Mouse (Mus musculus) heart, adult 2 months (tissue): Measurements from ENCODE around the gene Echdc2. TPM values are rescaled to one million over a fixed set of nuclear protein-coding genes. Genes with fewer than 3 reads are reported as not detected.

Source experiments
- DNase-seq, 2 experiments: peaks; one replicate each; pipeline ENCODE4 v3.0.0; 2021
- H3K27ac ChIP-seq: fragments of 200-600 bp; 2 replicates; pipeline ENCODE4 v1.8.1; 2022
- H3K27me3 ChIP-seq: fragments of 200-500 bp; 2 replicates; pipeline ENCODE4 v1.6.1; 2012; ENCODE audit warnings: mild to moderate bottlenecking, low read length, inconsistent platforms, mixed read lengths; ENCODE audit not compliant: control insufficient read depth, insufficient read depth
- H3K36me3 ChIP-seq: fragments of 200-500 bp; 2 replicates; pipeline ENCODE4 v1.6.1; 2012; ENCODE audit warnings: low read length, inconsistent platforms; ENCODE audit not compliant: control insufficient read depth, insufficient read depth
- H3K4me1 ChIP-seq: fragments of 200-500 bp; 2 replicates; pipeline ENCODE4 v1.6.1; 2011; ENCODE audit warnings: low read length; ENCODE audit not compliant: control insufficient read depth, insufficient read depth
- H3K4me3 ChIP-seq: fragments of 200-600 bp; 2 replicates; pipeline ENCODE4 v1.8.1; 2022
- H3K79me2 ChIP-seq: fragments of 200-500 bp; replicated peaks from 2 replicates; pipeline ENCODE4 v1.6.1; 2012; ENCODE audit warnings: mild to moderate bottlenecking, inconsistent platforms, low read length, moderate library complexity, mixed read lengths; ENCODE audit not compliant: control insufficient read depth, insufficient read depth
- H3K9ac ChIP-seq: fragments of 200-500 bp; 2 replicates; pipeline ENCODE4 v1.6.1; 2012; ENCODE audit warnings: low read depth, mild to moderate bottlenecking, control low read depth, inconsistent platforms, low read length, mixed read lengths
- CTCF ChIP-seq: fragments of 200-600 bp; IDR thresholded peaks from 2 replicates; pipeline ENCODE4 v1.8.1; 2022; ENCODE audit warnings: antibody characterized with exemption, mild to moderate bottlenecking, moderate library complexity
- EP300 ChIP-seq: fragments of 200-500 bp; IDR thresholded peaks from 2 replicates; pipeline ENCODE4 v1.6.1; 2011; ENCODE audit warnings: low read depth, low read length, control low read depth; ENCODE audit not compliant: insufficient read depth
- POLR2A ChIP-seq: fragments of 200-500 bp; IDR thresholded peaks from 2 replicates; pipeline ENCODE4 v1.6.1; 2011; ENCODE audit warnings: mild to moderate bottlenecking, low read depth, low read length, control low read depth; ENCODE audit not compliant: insufficient read depth
- WGBS: fragments of 180-500 bp; shearing (Covaris S2); methylation state at CpG from one replicate; pipeline ENCODE4 v1.1.7; 2018; 5-methylcytosine and 5-hydroxymethylcytosine counted together
- intact Hi-C: fragments of 180-260 bp; cut with DNase I; formaldehyde crosslinking; loops from one replicate; pipeline ENCODE4 v1.15.1; 2025
- long read RNA-seq: library from polyadenylated mRNA; stranded (forward); transcript quantifications from one replicate; pipeline ENCODE4 v2.0.0, GENCODE M21; 2021
- polyA plus RNA-seq: library from polyadenylated mRNA; depleted of rRNA; stranded (reverse); fragments of >200 nt; gene quantifications from 2 replicates; pipeline ENCODE4 v1.2.3, GENCODE M21; 2012; rRNA removed
- total RNA-seq, 2 experiments: library from RNA; stranded (reverse); gene quantifications; 2 replicates each; pipeline ENCODE4 v1.2.3; 2021

Gene Echdc2
- 10 to 100 TPM; 27.7 to 34.4 TPM for total RNA-seq
- 64.0 and 77.8 TPM in 2 replicates for polyA plus RNA-seq
- long read RNA-seq, transcript Echdc2-201 (10 exons, 1,307 nt): major isoform, 16 of 26 reads
- long read RNA-seq, partial matches to known transcripts: 2 of 26 reads
- long read RNA-seq, other reads (novel, unspliced or antisense): 6 of 26 reads

- Histone ChIP-seq H3K79me2 (no peaks in the 10 kb centered on the region), H3K27me3 (no peaks in the 10 kb centered on the region; the same call in 1 of the 2 replicates), H3K36me3 (no peaks in the 10 kb centered on the region), H3K4me1 (no peaks in the 10 kb centered on the region), H3K4me3 (peak within 1 kb of the TSS; percentile 64), H3K9ac (peak within 1 kb of the TSS; percentile 85), H3K27ac (peak within 1 kb of the TSS; percentile 76)
- peak; percentile 49 to 57 for DNase-seq
- 1% methylated on average over 43 of the region's 43 CpGs for WGBS
- TF ChIP-seq EP300: no peak
- peak; percentile 61 for TF ChIP-seq CTCF
- intact Hi-C loops: no loop called here
Observed at GRCm38 (mm10) chr4:108165152-108165895, at the start of gene Echdc2. Echdc2 (plus strand) TSS chr4:108165437.

- H3K4me3 ChIP-seq: no peak overlapping the region
- TF ChIP-seq EP300 (no peak), CTCF (no peak), POLR2A (no peak)
- H3K36me3 ChIP-seq: peaks cover 2% of the 10 kb centered on the region; the same call in 1 of the 2 replicates
- H3K4me1 ChIP-seq: no peaks in the 10 kb centered on the region; the same call in 1 of the 2 replicates
- H3K27me3 ChIP-seq: no peaks in the 10 kb centered on the region
- 82% methylated on average over 2 of the region's 2 CpGs for WGBS
- no peak overlapping the region for H3K9ac ChIP-seq
- 0 out of 2 replicates have a peak, but pooled peaks cover 2% of the 10 kb centered on the region for H3K79me2 ChIP-seq
- intact Hi-C loops: loop anchor here (5.0 kb wide), 2 partner anchors 44 to 211 kb away; partner anchors contain the start of gene Coa7
- no peak for DNase-seq
- H3K27ac ChIP-seq: no peak overlapping the region
Observed at GRCm38 (mm10) chr4:108116466-108116865, 48.8 kb upstream of the Echdc2 start.

- Histone ChIP-seq H3K27ac (no peak overlapping the region), H3K27me3 (no peaks in the 10 kb centered on the region), H3K36me3 (peaks cover 2% of the 10 kb centered on the region; the same call in 1 of the 2 replicates), H3K4me3 (peak overlapping the region; percentile 56), H3K79me2 (0 out of 2 replicates have a peak, but pooled peaks cover 2% of the 10 kb centered on the region), H3K9ac (no peak overlapping the region), H3K4me1 (no peaks in the 10 kb centered on the region; the same call in 1 of the 2 replicates)
- intact Hi-C loops: loop anchor here (5.0 kb wide), 2 partner anchors 45 to 210 kb away; partner anchors contain the start of gene Coa7
- no peak for DNase-seq
- whole genome bisulfite sequencing: 92% methylated on average over 8 of the region's 8 CpGs
- no peak for TF ChIP-seq POLR2A
- no peak for TF ChIP-seq CTCF
- TF ChIP-seq EP300: no peak
Observed at GRCm38 (mm10) chr4:108117488-108117887, 47.7 kb upstream of the Echdc2 start.

- TF ChIP-seq EP300: no peak
- TF ChIP-seq POLR2A: peak; percentile 88
- TF ChIP-seq CTCF: peak; percentile 10; the same call in 1 of the 2 replicates
- intact Hi-C loops: loop anchor here (5.0 kb wide), 2 partner anchors 46 to 209 kb away; partner anchors contain the start of gene Coa7
- DNase-seq: peak; percentile 94 to 96
- Histone ChIP-seq H3K27ac (peak overlapping the region; percentile 90), H3K79me2 (0 out of 2 replicates have a peak, but pooled peaks cover 2% of the 10 kb centered on the region), H3K36me3 (peaks cover 2% of the 10 kb centered on the region; the same call in 1 of the 2 replicates), H3K4me1 (no peaks in the 10 kb centered on the region; the same call in 1 of the 2 replicates), H3K4me3 (peak overlapping the region; percentile 56), H3K9ac (peak overlapping the region; percentile 79), H3K27me3 (no peaks in the 10 kb centered on the region)
- 11% methylated on average over 45 of the region's 45 CpGs for WGBS
Observed at GRCm38 (mm10) chr4:108117924-108118876, 47.0 kb upstream of the Echdc2 start.

GRCm38 (mm10) chr4:108124104-108124503, 41.1 kb upstream of the Echdc2 start:
- H3K4me1 ChIP-seq: no peaks in the 10 kb centered on the region
- no peak for DNase-seq
- no peaks in the 10 kb centered on the region for H3K36me3 ChIP-seq
- no peak overlapping the region for H3K9ac ChIP-seq
- WGBS: 94% methylated on average over 1 of the region's 1 CpGs
- intact Hi-C loops: no loop called here
- H3K27me3 ChIP-seq: no peaks in the 10 kb centered on the region
- no peak overlapping the region for H3K4me3 ChIP-seq
- no peak overlapping the region for H3K27ac ChIP-seq
- no peaks in the 10 kb centered on the region for H3K79me2 ChIP-seq
- TF ChIP-seq EP300 (no peak), CTCF (no peak), POLR2A (no peak)
